In genomic region chr2:31442480-31443160, GRCm38 (mm10) we compare ENCODE assay signal across 9 mouse cellular contexts. TPM values are rescaled to one million over a fixed set of nuclear protein-coding genes. Genes with fewer than 3 reads are reported as not detected.
DNase-seq lines count a peak whose midpoint lies in the region; ATAC-seq and TF ChIP-seq lines count a peak whose summit lies in the region.
"Had no signal": no experiment of that assay in that cellular context is flagged by ENCODE, and none has a peak within 500 bp of the region (broad histone marks: within the 10 kb centered on the region; RNA-seq: fewer than 3 reads in every experiment).

No protein-coding gene starts in this region.

- no peaks in the 10 kb centered on the region for H3K36me3 ChIP-seq in heart, embryonic 11.5 days (ENCODE audit: control insufficient read depth, insufficient read depth, low read length)
- peaks cover 0 to 4% of the 10 kb centered on the region in 2 experiments for H3K36me3 ChIP-seq in CH12.LX (replicated peaks in 1 of 2; ENCODE audit: control insufficient read depth in 1 of 2, insufficient read depth in 1 of 2, low read length in 1 of 2)
- H3K36me3 ChIP-seq: heart, embryonic 15.5 days had no signal

- peaks cover 2% of the 10 kb centered on the region; the same call in 1 of the 2 replicates for H3K4me1 ChIP-seq in heart, embryonic 11.5 days (ENCODE audit: control insufficient read depth, insufficient read depth, low read length)
- H3K4me1 ChIP-seq in CH12.LX (ENCODE audit: control insufficient read depth in 1 of 2, insufficient read depth in 2 of 2) = peaks cover 21 to 77% of the 10 kb centered on the region in 2 experiments
- H3K4me1 ChIP-seq: heart, embryonic 15.5 days had no signal

- no peak overlapping the region for H3K27ac ChIP-seq in heart, embryonic 11.5 days (ENCODE audit: low read depth, low read length)
- H3K27ac ChIP-seq in CH12.LX (ENCODE audit: insufficient read depth, low read depth) = no peak overlapping the region
- H3K27ac ChIP-seq: heart, embryonic 15.5 days had no signal

- no peak overlapping the region for H3K4me3 ChIP-seq in heart, embryonic 11.5 days (ENCODE audit: low read depth, low read length)
- no peak overlapping the region for H3K4me3 ChIP-seq in CH12.LX (replicated peaks in 1 of 3; ENCODE audit: low read depth in 2 of 3, low read length in 2 of 3, poor library complexity in 1 of 3)
- H3K4me3 ChIP-seq: heart, embryonic 15.5 days had no signal

- no peak for TF ChIP-seq POLR2A in CH12.LX (IDR thresholded peaks at IDR 0.05; ENCODE audit: low read depth, low read length)

- TF ChIP-seq CTCF in CH12.LX (conservative IDR thresholded peaks at IDR 0.05 in 1 of 2, IDR thresholded peaks at IDR 0.05 in 1 of 2; ENCODE audit: low read depth in 2 of 2, low read length in 2 of 2) = no peak

- H3K27me3 ChIP-seq in heart, embryonic 11.5 days (ENCODE audit: control insufficient read depth, insufficient read depth, low read length) = 0 out of 2 replicates have a peak, but pooled peaks cover 3% of the 10 kb centered on the region
- H3K27me3 ChIP-seq in CH12.LX (replicated peaks) = no peaks in the 10 kb centered on the region
- H3K27me3 ChIP-seq: heart, embryonic 15.5 days had no signal

- H3K4me2 ChIP-seq in heart, embryonic 11.5 days = no peak overlapping the region
- no peak overlapping the region for H3K4me2 ChIP-seq in CH12.LX (ENCODE audit: insufficient read depth, low read depth, poor library complexity, severe bottlenecking)
- H3K4me2 ChIP-seq: heart, embryonic 15.5 days had no signal

- in situ Hi-C loops in CH12.LX (cut with MboI; ENCODE audit: low pct_ligation_motif_present, low pct_unique_long_range_greater_than_20kb, low sequenced_read_pairs) = no loop called here

- no peak for TF ChIP-seq EP300 in CH12.LX (IDR thresholded peaks at IDR 0.05; ENCODE audit: low read length)

- peak; percentile 24 to 54 for DNase-seq in heart, adult 18-20 months
- peak; percentile 71 for DNase-seq in CH12.LX (ENCODE audit: extremely low read depth)
- peak; percentile 55 to 64 for DNase-seq in frontal cortex, postnatal 36 days (ENCODE audit: low spot score in 2 of 2)
- peak; percentile 52 to 59 for DNase-seq in layer of hippocampus, postnatal 36 days
- DNase-seq in thymus, postnatal 10 days (ENCODE audit: low spot score in 2 of 2) = no peak
- DNase-seq in thymus, postnatal 14 days = no peak
- no peak for DNase-seq in cerebellum, adult 18-20 months

- dilution Hi-C loops in CH12.LX (cut with MboI; ENCODE audit: extremely low pct_ligation_motif_present, extremely low pct_unique_long_range_greater_than_20kb, low sequenced_read_pairs) = no loop called here

- 60% methylated on average over 11 of the region's 11 CpGs for WGBS in heart, embryonic 11.5 days (ENCODE audit: insufficient replicate concordance)

- ATAC-seq in heart, embryonic 11.5 days (replicated peaks; ENCODE audit: insufficient number of reproducible peaks, low FRiP score, low TSS enrichment) = no peak

- no peak for TF ChIP-seq RAD21 in CH12.LX (IDR thresholded peaks at IDR 0.05; ENCODE audit: low read depth, low read length)

- no peaks in the 10 kb centered on the region for H3K9me3 ChIP-seq in heart, embryonic 11.5 days (replicated peaks; ENCODE audit: control insufficient read depth, low read length)
- H3K9me3 ChIP-seq in CH12.LX (replicated peaks; ENCODE audit: low read length) = no peaks in the 10 kb centered on the region
- H3K9me3 ChIP-seq: heart, embryonic 15.5 days had no signal

- no peak overlapping the region for H3K9ac ChIP-seq in heart, embryonic 11.5 days (ENCODE audit: low read depth, low read length)
- no peak overlapping the region for H3K9ac ChIP-seq in CH12.LX (ENCODE audit: insufficient read depth, low read depth)
- H3K9ac ChIP-seq: heart, embryonic 15.5 days had no signal

- no peaks in the 10 kb centered on the region for H3K79me2 ChIP-seq in CH12.LX (replicated peaks; ENCODE audit: control insufficient read depth, extremely low read depth, insufficient read depth, poor library complexity, severe bottlenecking)

TF ChIP-seq in CH12.LX, 34 proteins besides CTCF, POLR2A, EP300 and RAD21:
- TF ChIP-seq ETS1 (conservative IDR thresholded peaks at IDR 0.05; ENCODE audit: low read depth, low read length) (peak; percentile 49), TCF12 (IDR thresholded peaks at IDR 0.05; ENCODE audit: low read depth, low read length) (no peak), NRF1 (IDR thresholded peaks at IDR 0.05; ENCODE audit: low read depth, low read length) (no peak), POLR2AphosphoS2 (IDR thresholded peaks at IDR 0.05; ENCODE audit: low read depth, low read length) (no peak), E2F4 (IDR thresholded peaks at IDR 0.05; ENCODE audit: insufficient replicate concordance, low read depth, low read length) (no peak), BHLHE40 (IDR thresholded peaks at IDR 0.05; ENCODE audit: low read depth, low read length) (no peak), SMC3 (IDR thresholded peaks at IDR 0.05; ENCODE audit: low read depth, low read length) (no peak), MXI1 (IDR thresholded peaks at IDR 0.05; ENCODE audit: low read depth, low read length) (no peak), MAX (IDR thresholded peaks at IDR 0.05; ENCODE audit: low read length) (no peak; the same call in 1 of the 2 replicates), IRF4 (IDR thresholded peaks at IDR 0.05; ENCODE audit: low read depth, low read length) (no peak), MEF2A (IDR thresholded peaks at IDR 0.05; ENCODE audit: borderline replicate concordance, low read depth, low read length) (no peak), ZC3H11A (IDR thresholded peaks at IDR 0.05; ENCODE audit: low read depth, low read length) (no peak), MAFK (IDR thresholded peaks at IDR 0.05; ENCODE audit: insufficient replicate concordance, low read length) (peak; percentile 44; the same call in 1 of the 2 replicates), JUND (conservative IDR thresholded peaks at IDR 0.05; ENCODE audit: low read depth, low read length) (no peak), PAX5 (IDR thresholded peaks at IDR 0.05; ENCODE audit: low read length) (no peak), CHD1 (IDR thresholded peaks at IDR 0.05; ENCODE audit: low read depth, low read length) (no peak), ELF1 (IDR thresholded peaks at IDR 0.05; ENCODE audit: low read depth, low read length) (0 out of 2 replicates have a peak, but pooled peaks have one; percentile 38)

RNA-seq across cellular contexts. Expression of gene Ass1, which starts 27.4 kb away (rescaled TPM):
- total RNA-seq in heart, adult 18-20 months (2021) = 1 to 10 TPM; 5.2 to 7.6 TPM
- 8.8 and 9.0 TPM in 2 replicates for polyA plus RNA-seq in heart, embryonic 11.5 days (2014; fragmentation: Nextera tagmentation; extraction: Ambion mirVana)
- total RNA-seq in CH12.LX (2012; rRNA removed) (45.1 and 64.4 TPM in 2 replicates), CH12.LX (2014; rRNA removed) (87.8 and 97.4 TPM in 2 replicates)
- 204 and 211 TPM in 2 replicates for polyA plus RNA-seq in CH12.LX (2012; ENCODE audit: insufficient read length, low read depth)
- 10 to 100 TPM; 19.5 to 21.8 TPM for total RNA-seq in layer of hippocampus, postnatal 36 days (2021)

Comparison
In these comparisons a context has a peak if more than half of its experiments do, and no peak if none do; other contexts are left out.
1. DNase-seq: peak in heart, adult 18-20 months (2 of 2), CH12.LX (single experiment), frontal cortex, postnatal 36 days (2 of 2) and layer of hippocampus, postnatal 36 days (2 of 2); none in thymus, postnatal 10 days (0 of 2), thymus, postnatal 14 days (single experiment) and cerebellum, adult 18-20 months (0 of 2).